Mouse (Mus musculus): Measurements from ENCODE around the gene Bpifc. TPM values are rescaled to one million over a fixed set of nuclear protein-coding genes. Genes with fewer than 3 reads are reported as not detected.

Gene Bpifc
- 0.04 and 0.15 TPM in 2 replicates for polyA plus RNA-seq (2012; rRNA removed)

DNA sequence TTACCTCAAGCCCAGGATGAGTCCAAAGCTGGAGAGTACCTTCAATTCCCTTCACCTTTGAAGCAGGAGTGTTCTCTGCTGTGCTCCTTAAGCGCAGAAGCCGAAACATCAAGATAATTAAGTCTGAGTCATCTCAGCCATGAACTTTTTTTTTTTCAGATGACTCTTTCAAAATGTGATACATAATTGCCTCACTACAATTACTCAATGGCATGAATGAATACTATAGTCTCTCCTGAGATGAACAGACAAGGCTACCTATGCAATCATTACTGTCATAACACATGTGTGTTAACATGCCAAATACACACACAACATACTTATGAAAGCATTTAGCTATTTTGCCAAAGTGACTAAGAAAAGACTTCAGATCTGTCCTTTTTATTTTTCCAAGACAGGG, at the start of gene Bpifc:
Gene Bpifc (minus strand): TSS at position 115 of the 400 bp plus-strand sequence.
- no peak for DNase-seq (ENCODE audit: low read depth)
- no peak for TF ChIP-seq CTCF (IDR thresholded peaks at IDR 0.05; ENCODE audit: borderline replicate concordance, extremely low read depth, insufficient read depth, insufficient read length)
- no peak for TF ChIP-seq POLR2A (IDR thresholded peaks at IDR 0.05; ENCODE audit: borderline replicate concordance, extremely low read depth, insufficient read depth, insufficient read length, poor library complexity, severe bottlenecking)

DNA sequence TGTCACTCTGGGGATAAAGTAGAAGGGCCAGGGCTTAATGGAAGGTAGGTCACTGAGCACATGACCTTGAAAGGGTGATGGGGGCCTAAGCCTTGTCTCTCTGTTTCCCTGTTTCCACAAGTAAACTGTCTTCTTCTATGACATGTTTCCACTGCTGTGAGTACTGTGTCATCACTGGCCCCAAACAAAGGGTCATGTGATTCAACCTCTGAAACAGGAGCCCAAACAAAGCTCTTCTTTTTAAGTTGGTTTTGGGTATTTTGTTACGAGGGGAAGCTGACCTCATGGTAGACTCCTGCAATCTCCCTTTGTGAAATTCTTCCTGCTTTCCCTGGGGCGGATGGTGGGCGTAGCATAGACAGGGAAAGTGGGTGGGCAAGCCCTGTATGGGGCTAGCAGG, 48.6 kb upstream of the Bpifc start:
- no peak for TF ChIP-seq CTCF (IDR thresholded peaks at IDR 0.05; ENCODE audit: borderline replicate concordance, extremely low read depth, insufficient read depth, insufficient read length)

DNA sequence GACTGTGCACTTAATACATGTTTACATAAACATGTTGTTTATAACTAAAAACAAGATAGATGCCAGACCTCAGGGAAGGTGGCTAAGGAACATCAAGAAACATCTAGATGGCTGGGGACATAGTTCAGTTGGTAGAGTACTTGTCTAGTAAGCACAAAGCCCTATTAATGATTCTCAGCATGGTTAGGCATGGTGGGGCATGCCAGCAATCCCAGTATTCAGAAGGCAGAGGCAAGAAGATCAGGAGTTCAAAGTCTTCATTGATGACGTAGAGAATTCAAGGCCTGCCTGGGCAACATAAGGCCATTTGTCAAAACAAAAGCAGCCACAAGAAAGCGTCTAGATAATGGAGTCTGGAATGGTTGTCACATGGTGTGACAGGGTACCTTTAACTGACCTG, 46.0 kb upstream of the Bpifc start:
- TF ChIP-seq CTCF (IDR thresholded peaks at IDR 0.05; ENCODE audit: borderline replicate concordance, extremely low read depth, insufficient read depth, insufficient read length) (no peak), POLR2A (IDR thresholded peaks at IDR 0.05; ENCODE audit: borderline replicate concordance, extremely low read depth, insufficient read depth, insufficient read length, poor library complexity, severe bottlenecking) (no peak)
- no peak for DNase-seq (ENCODE audit: low read depth)

More for the DNA sequence above, 48.6 kb upstream of the Bpifc start:
- DNase-seq (ENCODE audit: low read depth), result no peak

DNA sequence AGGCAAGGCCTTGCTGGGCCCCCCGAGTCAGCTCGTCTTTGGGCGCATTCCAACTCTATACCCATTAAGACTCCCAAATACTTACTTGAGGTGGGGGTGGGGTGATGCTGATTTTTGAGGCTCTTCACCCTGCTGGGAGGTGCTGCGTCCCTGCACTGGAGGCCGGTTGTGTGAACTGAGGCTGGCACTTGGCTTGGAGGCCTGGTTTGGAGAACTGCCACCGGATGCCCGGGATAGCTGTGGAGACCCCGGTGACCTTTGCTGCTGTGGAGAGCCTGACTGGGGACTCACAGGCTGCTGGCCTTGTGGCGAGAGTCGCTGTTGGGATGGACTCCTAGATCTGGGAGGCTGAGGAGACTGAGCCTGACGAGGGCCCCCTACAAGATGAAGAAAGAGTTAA, 45.6 kb upstream of the Bpifc start:
- no peak for TF ChIP-seq CTCF (IDR thresholded peaks at IDR 0.05; ENCODE audit: borderline replicate concordance, extremely low read depth, insufficient read depth, insufficient read length)
- no peak for TF ChIP-seq POLR2A (IDR thresholded peaks at IDR 0.05; ENCODE audit: borderline replicate concordance, extremely low read depth, insufficient read depth, insufficient read length, poor library complexity, severe bottlenecking)
- no peak for DNase-seq (ENCODE audit: low read depth)

DNA sequence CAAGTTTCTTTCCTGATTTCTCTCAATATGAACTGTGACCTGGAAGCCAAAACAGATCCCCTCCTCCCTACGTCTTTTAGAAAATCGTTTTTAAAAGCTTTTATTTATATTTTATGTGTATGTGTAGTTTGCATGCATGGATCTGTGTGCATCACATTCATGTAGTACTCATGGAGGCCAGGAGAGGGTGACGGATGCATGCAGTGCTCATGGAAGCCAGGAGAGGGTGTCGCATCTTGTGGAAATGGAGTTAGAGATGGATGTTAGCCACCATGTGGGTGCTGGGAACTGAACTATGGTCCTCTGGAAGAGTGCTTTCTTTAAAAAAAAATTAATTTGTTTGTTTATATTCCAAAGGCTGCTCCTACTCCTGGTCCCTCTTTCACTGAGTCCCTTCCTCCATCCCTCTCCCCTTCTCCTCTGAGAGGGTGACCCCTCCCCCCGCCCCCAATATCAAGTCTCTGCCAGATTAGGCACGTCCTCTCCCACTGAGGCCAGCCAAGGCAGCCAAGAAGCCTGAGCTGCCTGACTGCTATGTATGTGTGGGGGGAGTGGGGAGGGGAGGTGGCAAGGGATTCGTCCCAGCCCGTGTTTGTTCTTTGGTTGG, 44.7 kb upstream of the Bpifc start:
- DNase-seq (ENCODE audit: low read depth), result no peak
- TF ChIP-seq POLR2A (IDR thresholded peaks at IDR 0.05; ENCODE audit: borderline replicate concordance, extremely low read depth, insufficient read depth, insufficient read length, poor library complexity, severe bottlenecking) (no peak), CTCF (IDR thresholded peaks at IDR 0.05; ENCODE audit: borderline replicate concordance, extremely low read depth, insufficient read depth, insufficient read length) (peak; percentile 20; the same call in 1 of the 2 replicates)

DNA sequence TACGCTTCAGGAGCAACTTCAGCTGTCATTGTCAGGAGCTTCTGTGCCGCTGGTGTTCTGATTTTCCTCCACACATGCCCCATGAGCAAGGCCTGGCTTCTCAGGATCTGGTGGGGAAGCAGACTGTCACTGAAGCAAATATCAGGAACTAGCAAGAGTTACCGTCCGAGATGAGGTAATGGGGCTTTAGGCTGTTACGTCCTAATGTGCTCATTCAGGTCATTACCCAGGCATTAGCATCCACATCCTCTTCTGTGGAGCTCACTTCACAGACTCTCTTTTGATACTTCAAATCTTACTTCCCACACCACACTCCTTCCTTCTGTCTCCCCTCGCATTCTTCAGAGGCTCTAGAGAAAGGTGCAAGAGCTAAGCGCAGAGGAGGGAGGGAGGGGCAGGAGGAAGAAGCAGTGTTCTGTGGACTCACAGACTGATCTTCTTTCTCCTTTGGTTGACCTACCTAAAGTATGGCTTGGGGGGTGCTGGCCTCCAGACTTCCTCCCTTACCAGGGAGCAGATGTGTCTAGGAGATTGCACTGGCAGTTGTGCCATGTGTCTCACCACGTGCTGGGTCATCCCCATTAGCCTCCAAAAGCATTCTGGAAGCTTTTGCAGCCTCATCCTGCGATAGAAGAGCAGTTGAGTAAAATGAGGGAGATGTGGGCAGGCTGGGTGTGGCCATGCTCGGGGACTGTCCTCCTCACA, 41.3 kb upstream of the Bpifc start:
- TF ChIP-seq CTCF (IDR thresholded peaks at IDR 0.05; ENCODE audit: borderline replicate concordance, extremely low read depth, insufficient read depth, insufficient read length) (no peak), POLR2A (IDR thresholded peaks at IDR 0.05; ENCODE audit: borderline replicate concordance, extremely low read depth, insufficient read depth, insufficient read length, poor library complexity, severe bottlenecking) (no peak)
- no peak for DNase-seq (ENCODE audit: low read depth)

DNA sequence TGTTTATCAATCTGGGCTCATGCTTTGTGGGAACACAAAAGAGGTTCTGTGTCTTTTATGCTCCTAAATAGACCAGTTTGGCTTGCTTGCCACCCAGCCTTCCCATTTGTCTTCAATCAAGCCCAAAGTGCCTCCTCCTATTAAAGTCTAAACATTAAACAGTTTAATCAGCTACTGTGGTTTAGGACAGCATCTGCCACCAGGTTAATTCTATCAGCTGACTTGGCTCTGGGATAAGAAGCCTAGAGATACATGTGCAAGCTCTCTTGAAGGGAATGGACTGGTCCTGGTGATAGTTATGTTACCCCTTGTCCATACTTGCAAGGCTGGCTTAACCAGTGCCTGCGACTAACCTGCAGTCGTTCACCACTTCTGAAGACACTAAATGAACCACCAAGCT, 38.8 kb upstream of the Bpifc start:
- TF ChIP-seq CTCF (IDR thresholded peaks at IDR 0.05; ENCODE audit: borderline replicate concordance, extremely low read depth, insufficient read depth, insufficient read length) (no peak), POLR2A (IDR thresholded peaks at IDR 0.05; ENCODE audit: borderline replicate concordance, extremely low read depth, insufficient read depth, insufficient read length, poor library complexity, severe bottlenecking) (no peak)
- DNase-seq (ENCODE audit: low read depth), result no peak

DNA sequence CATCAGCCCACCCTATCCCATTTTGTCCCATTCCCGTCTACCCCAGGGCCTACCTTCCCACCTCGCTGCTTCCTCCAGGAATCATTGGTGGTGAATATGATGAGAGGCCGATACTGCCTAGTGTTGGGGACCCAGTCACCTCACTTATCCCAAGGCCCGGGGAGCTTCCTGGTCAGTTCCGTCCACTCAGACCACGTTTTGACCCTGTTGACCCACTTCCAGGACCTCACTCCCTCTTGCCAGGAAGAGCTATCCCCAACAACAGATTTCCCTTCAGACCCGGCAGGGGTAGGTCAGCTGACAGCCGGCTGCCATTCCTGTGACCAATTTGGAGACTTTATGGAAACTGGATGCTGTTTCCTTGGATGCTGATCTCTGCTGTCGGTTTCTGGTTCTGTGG, 36.1 kb upstream of the Bpifc start:
- no peak for DNase-seq (ENCODE audit: low read depth)
- TF ChIP-seq CTCF (IDR thresholded peaks at IDR 0.05; ENCODE audit: borderline replicate concordance, extremely low read depth, insufficient read depth, insufficient read length) (no peak), POLR2A (IDR thresholded peaks at IDR 0.05; ENCODE audit: borderline replicate concordance, extremely low read depth, insufficient read depth, insufficient read length, poor library complexity, severe bottlenecking) (no peak)

DNA sequence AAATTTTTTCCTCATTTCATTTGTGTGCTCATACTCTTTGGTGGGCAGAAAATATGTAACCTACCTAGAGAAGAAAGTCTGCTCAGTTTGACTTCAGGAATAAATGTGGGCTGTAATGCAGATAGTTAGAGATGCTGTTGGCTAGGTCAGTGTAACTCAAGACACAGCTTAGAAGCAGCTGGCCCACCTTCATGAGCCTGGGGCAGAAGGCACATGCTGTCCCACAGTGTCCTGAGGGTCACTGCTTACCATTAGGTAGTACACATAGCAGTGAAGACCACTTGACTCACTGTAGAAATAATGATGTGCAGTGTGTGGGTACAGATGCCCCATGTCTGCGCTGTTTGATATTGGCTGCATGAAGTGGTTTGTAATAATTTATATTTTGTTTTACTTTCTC, 34.7 kb upstream of the Bpifc start:
- no peak for TF ChIP-seq POLR2A (IDR thresholded peaks at IDR 0.05; ENCODE audit: borderline replicate concordance, extremely low read depth, insufficient read depth, insufficient read length, poor library complexity, severe bottlenecking)
- no peak for DNase-seq (ENCODE audit: low read depth)

DNA sequence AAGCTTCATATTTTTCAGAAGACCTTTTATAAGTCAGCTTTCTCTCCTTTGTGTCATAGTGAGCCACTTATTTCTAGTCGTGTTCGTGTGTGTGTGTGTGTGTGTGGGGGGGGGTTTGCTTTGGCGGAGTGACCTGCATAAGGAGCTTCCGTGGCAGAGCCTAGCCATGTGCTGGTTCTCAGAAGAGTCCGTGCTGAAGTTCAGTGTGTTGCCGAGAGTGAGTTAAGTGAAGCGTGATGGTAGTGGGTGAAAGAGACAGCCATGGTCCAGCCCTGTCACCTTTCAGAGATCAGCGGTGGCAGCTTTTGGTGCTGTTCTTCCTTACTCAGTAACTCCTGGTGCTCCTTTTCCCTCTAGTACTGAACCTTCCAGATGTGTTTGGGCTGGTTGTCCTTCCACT, 32.4 kb upstream of the Bpifc start:
- no peak for TF ChIP-seq CTCF (IDR thresholded peaks at IDR 0.05; ENCODE audit: borderline replicate concordance, extremely low read depth, insufficient read depth, insufficient read length)
- TF ChIP-seq POLR2A (IDR thresholded peaks at IDR 0.05; ENCODE audit: borderline replicate concordance, extremely low read depth, insufficient read depth, insufficient read length, poor library complexity, severe bottlenecking), result no peak
- no peak for DNase-seq (ENCODE audit: low read depth)

DNA sequence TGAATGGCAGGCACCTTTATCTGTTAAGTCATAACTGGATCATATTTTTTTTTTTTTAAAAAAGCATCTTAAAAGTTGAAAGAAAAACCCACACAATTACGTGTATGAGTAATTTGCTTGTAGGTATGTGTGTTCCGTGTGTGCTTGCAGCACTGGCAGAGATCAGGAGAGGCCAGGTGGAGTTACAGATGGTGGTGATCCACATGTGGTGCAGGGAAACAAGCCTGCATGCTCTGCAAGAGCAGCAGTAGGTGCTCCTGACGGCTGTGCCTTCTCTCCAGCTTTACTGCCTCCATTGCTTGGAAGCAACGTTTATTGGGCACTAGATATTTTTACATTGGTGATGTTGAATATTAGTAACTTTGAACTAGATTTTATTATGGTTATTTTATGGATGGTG, 32.0 kb upstream of the Bpifc start:
- DNase-seq (ENCODE audit: low read depth), result no peak
- TF ChIP-seq POLR2A (IDR thresholded peaks at IDR 0.05; ENCODE audit: borderline replicate concordance, extremely low read depth, insufficient read depth, insufficient read length, poor library complexity, severe bottlenecking) (no peak), CTCF (IDR thresholded peaks at IDR 0.05; ENCODE audit: borderline replicate concordance, extremely low read depth, insufficient read depth, insufficient read length) (no peak)

DNA sequence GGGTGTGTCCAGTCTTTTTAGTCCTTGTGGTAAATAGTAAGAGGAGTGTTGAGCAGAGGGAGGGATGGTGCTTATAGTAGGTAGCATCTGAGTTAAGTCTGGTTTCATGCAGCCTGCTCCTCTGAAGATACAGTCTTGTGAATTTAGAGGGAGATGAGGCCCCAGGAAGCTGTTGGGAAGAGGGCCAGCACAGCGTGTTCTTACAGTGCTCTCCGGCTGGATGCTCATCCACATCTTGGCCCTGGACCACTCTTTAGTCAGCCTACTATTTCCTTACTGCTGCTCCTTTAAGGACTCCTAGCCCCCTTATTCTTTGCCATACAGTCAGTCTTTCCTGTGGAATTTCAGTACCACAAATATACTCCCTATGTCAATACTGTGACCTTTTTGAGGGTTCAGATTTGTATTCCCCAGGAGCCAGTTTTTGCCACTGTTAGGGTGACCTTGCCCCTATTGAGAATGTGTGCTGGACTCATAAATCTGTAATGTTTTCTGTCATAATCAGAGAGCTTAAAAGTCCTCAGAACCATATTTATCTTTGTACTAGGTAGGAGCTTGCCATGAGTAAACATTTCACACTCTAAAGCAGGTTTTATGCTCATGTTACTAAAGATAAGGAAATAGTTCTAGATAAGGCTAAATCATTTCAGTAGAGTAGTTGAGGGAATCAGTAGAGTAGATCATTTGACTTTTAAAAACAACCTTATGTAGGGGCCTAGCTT, 22.5 kb upstream of the Bpifc start:
- DNase-seq (ENCODE audit: low read depth), result no peak
- no peak for TF ChIP-seq CTCF (IDR thresholded peaks at IDR 0.05; ENCODE audit: borderline replicate concordance, extremely low read depth, insufficient read depth, insufficient read length)
- TF ChIP-seq POLR2A (IDR thresholded peaks at IDR 0.05; ENCODE audit: borderline replicate concordance, extremely low read depth, insufficient read depth, insufficient read length, poor library complexity, severe bottlenecking), result no peak
